Mouse (Mus musculus) CD4-positive, CD25-positive, alpha-beta regulatory T cell, adult 2 months (primary cell): ENCODE data around the gene Bahd1.

ENCODE experiments used
- DNase-seq: peaks from one replicate; pipeline ENCODE4 v3.0.0-alpha.2; 2012; ENCODE audit warnings: low read depth, low spot score

The Bahd1 gene

GRCm38 (mm10) chr2:118898771-118899170, 1.4 kb upstream of the Bahd1 start:
- no peak for DNase-seq

GRCm38 (mm10) chr2:118899306-118899705, 871 bp upstream of the Bahd1 start:
- DNase-seq: no peak

GRCm38 (mm10) chr2:118900826-118901140, 606 bp downstream of the Bahd1 start:
- DNase-seq: no peak

GRCm38 (mm10) chr2:118901175-118902031, 1.2 kb downstream of the Bahd1 start:
- peak; percentile 95 for DNase-seq

- peak; percentile 51 for DNase-seq
These were observed 2.2 kb downstream of the Bahd1 start for GRCm38 (mm10) chr2:118902051-118903025.

GRCm38 (mm10) chr2:118903333-118903741, 3.2 kb downstream of the Bahd1 start:
- no peak for DNase-seq

- no peak for DNase-seq
These were observed 5.4 kb downstream of the Bahd1 start for GRCm38 (mm10) chr2:118905433-118906117.

GRCm38 (mm10) chr2:118906118-118906492, 5.9 kb downstream of the Bahd1 start:
- no peak for DNase-seq

GRCm38 (mm10) chr2:118907781-118908180, 7.6 kb downstream of the Bahd1 start:
- DNase-seq: no peak

GRCm38 (mm10) chr2:118909151-118909550, 9.0 kb downstream of the Bahd1 start:
- DNase-seq: no peak

GRCm38 (mm10) chr2:118910605-118911278, 10.6 kb downstream of the Bahd1 start:
- no peak for DNase-seq

- DNase-seq: no peak
These were observed 12.5 kb downstream of the Bahd1 start for GRCm38 (mm10) chr2:118912706-118913105.

- DNase-seq: no peak
These were observed 13.5 kb downstream of the Bahd1 start for GRCm38 (mm10) chr2:118913551-118914276.

- DNase-seq: no peak
These were observed 14.5 kb downstream of the Bahd1 start for GRCm38 (mm10) chr2:118914685-118915084.

- no peak for DNase-seq
These were observed 16.3 kb downstream of the Bahd1 start for GRCm38 (mm10) chr2:118916436-118916835.

- no peak for DNase-seq
These were observed 18.4 kb downstream of the Bahd1 start for GRCm38 (mm10) chr2:118918543-118918942.

- no peak for DNase-seq
These were observed 20.3 kb downstream of the Bahd1 start for GRCm38 (mm10) chr2:118920428-118920827.

- no peak for DNase-seq
These were observed 25.8 kb downstream of the Bahd1 start for GRCm38 (mm10) chr2:118925952-118926351.

- peak; percentile 77 for DNase-seq
These were observed 26.3 kb downstream of the Bahd1 start, which contains the start of gene Chst14 for GRCm38 (mm10) chr2:118926361-118926997. Gene Chst14 (plus strand): TSS chr2:118926496.
